Mouse (Mus musculus) myocyte (in vitro differentiated cells): Measurements from ENCODE around the gene Mypop.

Source experiments
- CEBPB ChIP-seq: IDR thresholded peaks from 2 replicates; pipeline ENCODE4 v1.6.1; 2011; ENCODE audit warnings: mild to moderate bottlenecking, moderate library complexity; ENCODE audit not compliant: poor library complexity, insufficient read depth, severe bottlenecking
- MYOG ChIP-seq, 3 experiments: IDR thresholded peaks; one replicate each; pipeline ENCODE4 v1.6.1; 2011; ENCODE audit warnings: control low read depth in 2 of 3, low read depth in 2 of 3, mild to moderate bottlenecking in 2 of 3; ENCODE audit not compliant: insufficient read length in 2 of 3, control insufficient read depth in 1 of 3, insufficient read depth in 1 of 3
- POLR2A ChIP-seq: IDR thresholded peaks from one replicate; pipeline ENCODE4 v1.6.1; 2011; ENCODE audit warnings: low read depth, mild to moderate bottlenecking, control low read depth, moderate library complexity; ENCODE audit not compliant: insufficient read length
- TCF12 ChIP-seq: IDR thresholded peaks from one replicate; pipeline ENCODE4 v1.6.1; 2011; ENCODE audit warnings: mild to moderate bottlenecking, control low read depth; ENCODE audit not compliant: poor library complexity, insufficient read depth, severe bottlenecking
- USF1 ChIP-seq: IDR thresholded peaks from one replicate; pipeline ENCODE4 v1.6.1; 2011; ENCODE audit warnings: low read depth, mild to moderate bottlenecking, control low read depth, moderate library complexity

DNA sequence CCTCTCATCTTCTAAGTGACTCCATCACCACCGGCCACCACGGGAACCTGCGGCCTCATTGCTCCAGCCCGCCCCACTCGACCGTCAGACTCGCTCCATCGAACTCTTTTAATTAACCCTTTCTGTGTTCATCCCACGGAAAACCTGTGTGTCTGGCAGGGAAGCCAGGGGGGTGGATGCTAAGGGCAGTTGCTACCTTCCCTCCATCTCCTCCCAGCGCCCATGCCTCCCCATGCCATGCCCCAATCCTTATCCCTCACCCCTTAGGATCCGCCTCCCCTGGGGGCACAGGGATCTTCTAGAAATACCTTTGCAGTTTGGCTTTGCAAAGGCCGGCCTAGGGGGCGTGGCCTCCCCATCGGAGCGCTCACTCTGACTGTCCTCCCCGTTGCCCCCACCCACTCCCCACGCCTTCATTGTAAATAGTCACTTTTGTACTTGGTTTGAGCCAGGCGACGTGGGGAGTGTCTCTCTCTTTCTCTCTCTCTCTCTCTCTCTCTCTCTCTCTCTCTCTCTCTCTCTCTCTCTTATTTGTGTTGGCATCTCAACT lies 27.7 kb upstream of the Mypop start:
- TF ChIP-seq MYOG (IDR thresholded peaks at IDR 0.05; ENCODE audit: control insufficient read depth in 1 of 3, insufficient read depth in 1 of 3, insufficient read length in 2 of 3, low read depth in 2 of 3), result no peak
- TF ChIP-seq POLR2A, result no peak
- no peak for TF ChIP-seq TCF12
- no peak for TF ChIP-seq CEBPB
- no peak for TF ChIP-seq USF1
